Mouse (Mus musculus): Measurements from ENCODE around the gene Maz.

GRCm38 (mm10) chr7:126981601-126982000 lies 45.2 kb downstream of the Maz start:
- TF ChIP-seq CTCF (IDR thresholded peaks at IDR 0.05) (no peak), EP300 (IDR thresholded peaks at IDR 0.05) (no peak)

Data from lung, postnatal 0 days (tissue).